Mouse (Mus musculus): ENCODE measurements around the gene Rnf130.

Rnf130 gene

DNA sequence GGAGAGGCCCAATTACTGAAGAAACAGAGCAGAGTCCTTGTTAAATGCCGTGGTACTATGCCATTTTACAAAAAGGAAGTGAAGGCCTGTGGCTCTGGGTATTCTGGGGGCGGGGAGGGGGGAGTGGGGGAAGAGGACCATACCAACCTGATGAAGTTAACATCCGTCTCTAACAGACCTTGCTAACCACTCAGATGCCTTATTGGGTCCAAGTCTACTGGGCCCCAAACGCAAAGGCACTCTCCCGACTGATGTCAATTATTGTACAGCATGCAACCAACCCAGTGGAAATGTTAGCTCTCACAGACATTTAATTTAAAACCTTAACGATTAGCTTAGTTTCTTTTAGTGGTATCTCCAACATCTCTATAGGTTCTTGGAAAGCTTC, 707 bp upstream of the Rnf130 start:
- no peak for DNase-seq (ENCODE audit: low spot score in 2 of 2)

DNA sequence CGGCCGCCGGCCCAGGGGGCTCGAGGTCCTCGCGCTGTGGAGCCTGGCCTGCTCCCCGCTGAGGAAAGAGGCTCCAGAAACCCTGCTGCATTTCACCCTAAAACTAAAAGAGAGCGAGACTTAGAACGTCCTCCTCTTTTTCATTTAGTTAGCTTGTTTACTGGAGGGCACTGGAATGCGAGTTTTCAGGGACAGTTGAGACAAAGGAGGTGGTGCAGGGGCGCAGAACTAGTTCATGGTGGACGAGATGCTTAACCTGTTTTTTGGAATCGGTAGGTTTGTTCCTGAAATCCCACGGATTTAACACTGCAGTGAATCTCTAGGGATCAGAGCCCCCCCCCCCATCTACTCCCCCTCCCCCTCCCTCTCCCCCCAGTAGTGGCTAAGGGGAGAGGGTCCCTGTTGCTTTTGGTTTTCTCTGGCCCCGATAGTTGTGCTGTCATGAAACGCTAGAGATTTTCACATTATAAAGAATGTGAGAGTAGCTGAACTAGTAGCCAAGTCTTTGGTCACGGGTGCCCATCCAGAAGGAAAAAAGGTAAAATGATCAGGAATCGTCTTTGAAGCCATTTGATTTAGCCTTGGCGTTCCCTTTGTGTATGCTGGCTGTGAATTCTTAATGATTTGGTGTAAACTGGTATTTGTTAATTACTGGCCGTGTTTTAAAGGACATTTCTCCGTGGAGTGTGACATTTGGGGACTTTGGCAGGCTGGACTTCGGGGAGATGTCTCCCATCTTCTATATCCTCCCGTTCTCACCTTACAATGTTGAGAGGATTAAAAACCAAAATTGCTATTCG, 775 bp downstream of the Rnf130 start:
- DNase-seq (ENCODE audit: low spot score in 2 of 2), result no peak

DNA sequence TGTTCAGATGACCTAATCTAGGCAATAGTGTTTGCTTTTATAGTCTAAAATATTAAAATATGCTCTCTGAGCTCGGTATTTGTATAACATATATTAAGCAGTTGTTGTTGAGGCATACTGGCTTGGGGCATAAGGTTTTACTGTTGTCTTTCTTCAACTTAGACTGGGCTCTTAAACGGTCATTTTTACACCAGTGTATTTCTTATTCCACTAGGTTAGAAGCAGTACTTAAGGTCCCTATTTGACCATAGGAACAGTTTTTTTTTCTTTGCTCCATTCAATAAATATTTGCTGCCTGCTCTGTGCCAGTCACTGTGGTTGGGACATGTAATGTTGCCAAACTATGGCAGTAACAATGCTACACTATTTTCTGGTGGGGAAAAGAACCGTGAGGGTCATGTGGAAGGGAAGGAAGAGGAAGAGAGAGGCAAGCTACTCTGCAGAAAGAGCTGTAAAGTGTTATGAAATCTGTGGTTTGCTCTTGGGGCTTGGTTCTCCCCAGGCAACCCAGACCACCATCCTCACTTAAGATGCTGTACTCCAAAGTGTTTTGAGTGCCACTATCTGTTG, 1.5 kb downstream of the Rnf130 start:
- DNase-seq (ENCODE audit: low spot score in 2 of 2), result no peak

DNA sequence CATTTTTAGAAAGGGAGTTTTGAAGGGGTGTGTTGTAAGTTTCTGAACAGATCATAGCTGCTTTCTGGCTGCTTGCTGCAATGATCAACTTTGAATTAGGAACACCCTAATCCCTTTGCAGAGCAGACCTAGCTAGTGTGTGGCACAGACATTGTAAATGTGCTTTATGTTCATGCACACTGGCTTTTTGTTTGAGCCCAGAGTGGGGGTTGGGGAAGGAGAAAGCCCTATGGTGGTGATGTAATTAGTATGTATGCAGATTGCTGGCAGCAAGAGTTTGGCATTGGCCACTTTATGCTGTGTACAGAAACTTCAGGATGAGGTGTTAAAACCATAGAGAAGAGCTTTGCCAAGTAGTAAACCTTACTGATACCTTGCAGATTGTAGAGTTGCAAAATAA, 3.3 kb downstream of the Rnf130 start:
- no peak for DNase-seq (ENCODE audit: low spot score in 2 of 2)

DNA sequence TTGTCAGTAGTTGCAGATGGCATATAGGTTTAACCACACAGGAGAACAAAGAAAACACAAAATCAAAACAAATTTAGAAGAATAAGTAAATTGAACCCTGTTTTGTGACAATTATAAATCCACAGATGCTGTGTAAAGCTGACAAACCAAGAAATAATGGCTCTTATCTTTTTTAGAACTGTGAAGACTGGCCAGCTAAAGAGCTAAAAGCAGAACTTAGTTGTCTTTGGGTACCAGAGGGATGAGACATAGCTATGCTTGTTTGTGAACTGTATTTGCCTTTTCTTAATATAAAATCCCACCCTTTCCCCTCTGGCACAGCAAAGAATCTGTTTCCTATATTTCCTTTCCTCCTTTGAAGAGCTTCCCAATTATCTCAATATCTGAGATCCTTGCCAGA, 9.0 kb downstream of the Rnf130 start:
- no peak for DNase-seq (ENCODE audit: low spot score in 2 of 2)

DNA sequence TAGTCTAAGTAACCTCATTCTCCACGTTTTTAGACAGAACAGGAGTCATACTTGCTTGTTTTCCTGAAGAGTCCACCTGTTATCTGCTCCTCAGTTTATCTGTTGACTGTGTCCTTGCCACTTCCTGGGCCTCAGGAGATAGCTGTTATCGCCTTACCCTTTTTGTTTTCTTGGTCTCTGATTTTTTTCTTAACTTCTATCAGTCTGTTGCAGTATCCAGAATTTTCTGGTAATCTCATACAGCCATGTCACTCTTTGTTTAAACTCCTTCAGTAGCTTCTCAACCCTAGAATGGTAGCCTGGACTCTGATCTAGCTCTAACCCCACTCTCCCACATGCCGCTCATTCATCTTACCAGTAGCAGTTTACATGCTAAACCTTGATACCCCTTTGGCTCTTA, 10.6 kb downstream of the Rnf130 start:
- no peak for DNase-seq (ENCODE audit: low spot score in 2 of 2)

DNA sequence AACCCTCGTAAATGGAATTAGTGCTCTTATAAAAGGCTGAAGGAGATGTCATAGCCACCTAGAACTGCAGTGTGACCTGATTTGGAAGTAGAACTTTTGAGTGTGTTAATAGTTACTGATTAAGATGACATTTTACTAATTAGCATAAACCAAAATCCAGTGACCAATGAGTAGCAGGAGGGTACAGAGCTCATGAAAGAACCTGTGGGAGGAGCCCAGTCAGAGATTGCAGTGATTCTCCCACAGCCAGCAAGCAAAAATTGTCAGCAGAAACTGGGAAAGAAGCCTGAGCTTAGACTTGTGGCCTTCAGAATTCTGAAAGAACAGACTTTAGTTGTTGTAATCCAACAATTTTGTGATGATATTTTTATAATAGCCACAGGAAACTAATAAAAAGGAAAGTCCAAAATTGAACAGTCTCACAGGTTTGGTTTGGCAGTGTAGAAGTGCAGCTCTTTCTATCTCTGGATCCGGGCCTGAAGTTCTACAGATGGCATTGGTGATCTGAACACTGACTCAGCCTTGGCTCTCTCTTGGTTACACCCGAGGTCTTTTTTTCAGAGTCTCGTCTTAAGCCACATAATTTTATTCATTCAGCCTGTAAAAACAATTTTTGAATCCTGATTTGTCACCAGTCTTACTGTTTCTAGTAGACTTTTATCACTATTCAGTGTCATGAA, 11.8 kb downstream of the Rnf130 start:
- no peak for DNase-seq (ENCODE audit: low spot score in 2 of 2)

DNA sequence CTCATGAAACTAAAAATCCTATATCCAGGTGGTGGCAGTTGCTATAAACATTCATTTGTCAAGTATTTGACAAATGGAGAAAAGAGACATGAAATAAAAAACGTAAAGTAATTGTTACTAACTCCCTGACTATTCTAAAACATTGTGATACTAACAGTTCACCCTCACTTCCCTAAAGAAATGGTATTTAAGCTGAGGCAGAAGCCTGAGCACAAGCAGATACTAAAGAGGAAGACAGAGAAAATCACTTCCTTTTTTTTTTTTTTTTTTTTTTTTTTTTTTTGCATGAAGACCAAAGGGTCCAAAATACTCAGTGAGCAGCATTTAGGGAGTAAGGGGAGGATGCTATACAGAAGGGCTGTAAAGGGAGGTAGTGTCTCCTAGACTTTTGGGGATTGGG, 13.6 kb downstream of the Rnf130 start:
- no peak for DNase-seq (ENCODE audit: low spot score in 2 of 2)

DNA sequence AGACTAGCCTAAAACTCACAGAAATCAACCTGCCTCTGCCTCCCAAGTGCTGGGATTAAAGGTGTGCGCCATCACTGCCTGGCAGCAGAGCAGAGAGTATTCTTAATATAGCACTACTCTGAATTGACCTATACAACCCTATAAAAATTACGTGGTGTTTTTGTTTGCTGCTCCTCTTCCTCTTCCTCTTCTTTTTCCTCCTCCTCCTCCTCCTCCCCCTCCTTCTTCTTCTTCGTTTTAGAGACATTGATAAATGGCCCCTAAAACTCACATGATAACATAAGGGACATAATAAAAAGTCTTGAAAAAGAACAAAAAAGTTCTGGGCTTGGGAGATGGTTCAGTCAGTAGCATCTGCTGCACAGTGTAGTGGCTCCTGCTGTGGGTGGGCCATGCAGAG, 16.0 kb downstream of the Rnf130 start:
- DNase-seq (ENCODE audit: low spot score in 2 of 2), result no peak

DNA sequence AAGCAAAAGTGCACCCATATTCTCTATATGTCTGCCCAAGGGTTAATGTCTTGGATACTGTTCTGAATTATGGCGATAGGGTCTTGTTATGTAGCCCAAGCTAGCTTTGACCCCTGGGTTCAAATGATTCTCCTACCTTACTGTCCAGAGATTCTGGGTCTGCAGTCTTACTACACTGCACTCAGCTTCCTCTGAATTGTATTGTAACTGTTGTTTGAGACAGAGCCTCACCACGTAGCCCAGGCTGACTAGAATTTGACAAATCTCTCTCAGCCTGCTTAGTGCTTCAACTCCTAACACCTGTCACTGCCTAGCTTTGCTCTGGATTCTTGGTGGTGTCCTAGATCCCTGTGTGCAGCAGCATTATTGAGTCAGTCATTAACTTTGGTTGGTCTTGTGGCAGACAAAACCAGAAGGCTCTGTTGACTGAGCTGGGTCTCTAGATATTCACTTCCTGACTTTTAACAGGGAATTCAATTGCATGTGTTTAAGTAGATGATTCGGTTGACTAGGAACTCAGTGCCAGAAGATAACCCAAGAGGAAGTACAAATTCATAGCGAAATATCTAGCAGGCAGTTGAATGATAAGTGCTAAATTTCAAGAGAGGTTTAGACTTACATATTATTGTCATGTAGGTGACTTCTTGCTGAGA, 17.3 kb downstream of the Rnf130 start:
- no peak for DNase-seq (ENCODE audit: low spot score in 2 of 2)

DNA sequence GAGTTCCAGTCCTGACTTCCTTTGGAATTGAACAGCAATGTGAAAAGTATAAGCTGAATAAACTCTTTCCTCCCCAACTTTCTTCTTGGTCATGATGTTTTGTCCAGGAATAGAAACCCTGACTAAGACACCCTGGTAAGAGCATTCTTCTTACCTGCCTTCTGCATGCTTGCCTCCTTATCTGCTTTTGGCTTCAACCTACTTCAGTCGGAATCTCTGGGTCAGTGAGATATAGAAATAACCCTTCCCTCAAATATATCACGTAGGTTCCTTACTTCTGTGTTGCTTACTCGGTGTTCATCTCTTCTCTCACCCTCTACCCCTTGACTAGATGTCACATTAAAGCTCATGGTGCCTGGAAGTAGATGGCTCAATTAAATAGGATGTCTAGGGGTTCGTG, 19.3 kb downstream of the Rnf130 start:
- DNase-seq (ENCODE audit: low spot score in 2 of 2), result no peak

DNA sequence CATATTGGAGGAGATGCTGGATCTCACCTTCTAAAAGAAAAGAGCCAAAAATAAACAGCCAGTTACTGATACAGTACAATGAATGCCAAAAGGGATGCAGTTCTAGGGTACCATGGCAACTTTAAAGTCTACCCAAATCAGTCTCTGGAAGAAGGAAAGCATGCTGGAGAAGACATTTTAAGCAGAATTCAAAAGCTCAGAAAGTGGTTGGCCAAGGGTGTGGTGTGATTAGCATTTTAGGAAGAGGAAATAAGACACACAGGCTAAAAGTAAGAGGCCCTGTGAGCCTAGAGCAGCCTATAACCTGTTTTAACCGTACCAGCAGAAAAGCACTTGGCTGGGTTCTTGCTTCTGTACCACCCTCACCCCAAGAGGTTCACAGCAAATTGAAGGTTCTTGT, 22.5 kb downstream of the Rnf130 start:
- DNase-seq (ENCODE audit: low spot score in 2 of 2), result no peak

DNA sequence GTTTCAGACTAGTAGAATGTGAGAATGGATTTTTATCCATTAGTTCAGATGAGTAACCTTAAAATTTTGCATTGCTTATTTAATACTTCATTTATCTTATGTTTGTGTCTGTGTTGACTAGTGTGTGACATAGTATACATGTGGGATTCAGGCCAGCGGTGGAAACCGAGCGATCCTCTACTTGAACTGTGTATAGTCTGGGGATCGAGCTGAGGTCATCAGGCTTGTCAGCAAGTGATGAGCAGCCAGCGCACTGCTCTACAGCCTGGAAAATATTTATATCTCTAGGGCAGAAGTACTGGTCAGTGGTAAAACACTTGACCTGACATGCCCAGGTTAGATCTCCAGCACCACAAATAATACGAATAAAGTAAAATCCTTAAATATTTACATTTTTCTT, 23.0 kb downstream of the Rnf130 start:
- no peak for DNase-seq (ENCODE audit: low spot score in 2 of 2)

DNA sequence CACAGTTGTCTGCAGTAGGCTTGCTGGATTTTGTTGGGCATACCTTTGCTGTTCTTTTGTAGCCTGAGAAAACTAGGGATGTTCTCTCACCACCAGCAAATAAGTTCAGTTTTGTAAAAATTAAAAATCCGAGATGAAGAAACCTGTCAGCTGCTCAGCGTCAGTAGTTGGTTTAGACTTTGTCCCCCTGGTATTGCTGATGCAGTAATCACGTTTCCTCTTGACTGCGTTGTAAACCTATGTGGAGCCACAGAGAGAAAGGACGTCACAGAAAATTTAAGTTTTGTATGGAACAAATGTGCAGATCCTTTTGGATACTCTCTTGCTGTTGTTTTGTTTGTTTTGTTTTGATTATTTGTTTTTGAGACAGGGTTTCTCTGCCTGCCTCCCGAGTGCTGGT, 25.2 kb downstream of the Rnf130 start:
- no peak for DNase-seq (ENCODE audit: low spot score in 2 of 2)

DNA sequence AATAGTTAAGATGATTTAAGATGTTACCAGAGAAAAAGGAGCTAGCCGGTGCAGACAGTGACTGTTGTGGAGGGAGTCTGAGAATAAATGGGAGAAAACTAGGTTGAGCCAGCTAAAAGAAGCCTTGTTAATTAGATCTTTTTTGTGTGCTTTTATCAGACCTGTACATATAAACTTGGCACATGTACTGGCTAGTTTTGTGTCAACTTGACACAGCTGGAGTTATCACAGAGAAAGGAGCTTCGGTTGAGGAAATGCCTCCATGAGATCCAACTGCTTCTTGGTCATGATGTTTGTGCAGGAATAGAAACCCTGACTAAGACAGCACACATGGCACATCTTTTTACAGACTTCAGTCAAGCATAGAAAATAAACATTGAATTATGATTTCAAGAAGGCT, 32.6 kb downstream of the Rnf130 start:
- DNase-seq (ENCODE audit: low spot score in 2 of 2), result no peak

DNA sequence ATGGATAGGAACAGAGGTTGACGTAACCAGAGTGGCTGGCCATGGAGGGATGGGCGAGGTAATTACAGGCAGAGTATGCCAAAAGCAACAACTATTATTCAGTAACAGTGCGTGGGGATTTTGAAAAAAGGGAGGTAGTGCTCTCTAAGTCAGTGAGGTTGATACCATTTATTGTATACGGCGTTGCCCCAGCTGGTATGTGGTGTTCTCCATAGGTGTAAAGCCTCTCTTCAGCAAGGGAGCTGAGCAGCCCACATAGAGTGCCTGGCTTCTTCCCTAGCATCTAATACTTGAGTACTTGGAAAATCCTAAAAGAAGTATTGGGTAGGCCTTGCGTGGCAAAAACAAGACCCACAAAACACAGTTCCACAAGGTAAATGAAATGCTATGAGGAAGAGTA, 33.1 kb downstream of the Rnf130 start:
- no peak for DNase-seq (ENCODE audit: low spot score in 2 of 2)

DNA sequence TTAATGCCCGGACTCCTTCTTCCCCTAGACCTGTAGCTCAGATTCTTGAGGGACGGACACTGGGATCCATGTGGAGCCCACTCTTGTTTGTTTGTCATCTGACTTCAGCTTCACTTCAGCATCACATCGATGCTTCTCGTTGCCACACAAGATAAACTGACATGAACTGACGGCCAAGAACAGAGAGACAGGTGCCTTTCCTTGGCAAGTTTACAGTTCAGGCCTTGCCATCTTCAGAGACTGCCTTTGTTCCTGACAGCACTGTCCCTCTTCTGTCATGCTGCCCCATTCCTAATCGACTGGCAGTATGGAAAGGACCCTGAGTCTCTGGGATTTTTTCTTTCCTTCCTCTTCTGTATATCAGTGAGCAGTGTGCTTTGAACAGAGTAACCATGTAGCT, 33.9 kb downstream of the Rnf130 start:
- no peak for DNase-seq (ENCODE audit: low spot score in 2 of 2)

DNA sequence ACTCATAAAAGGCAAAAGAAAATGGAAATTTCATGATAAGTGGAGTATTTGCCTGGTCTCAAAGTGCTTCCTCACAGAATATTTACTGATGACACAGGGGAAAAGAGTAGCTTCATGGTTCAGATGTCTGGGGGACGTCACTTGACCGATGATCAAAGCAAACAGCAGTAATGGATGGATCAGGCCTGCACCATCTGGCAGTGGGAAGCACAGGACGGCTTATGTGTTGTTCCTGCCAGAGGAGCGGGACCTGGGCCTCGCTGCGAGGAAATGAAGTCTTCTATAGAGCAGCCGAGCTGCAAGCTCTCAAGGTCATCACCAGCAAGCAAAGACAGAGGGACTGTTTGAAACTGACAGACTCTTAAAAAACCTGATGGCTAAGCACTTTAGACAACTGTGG, 37.0 kb downstream of the Rnf130 start:
- no peak for DNase-seq (ENCODE audit: low spot score in 2 of 2)

DNA sequence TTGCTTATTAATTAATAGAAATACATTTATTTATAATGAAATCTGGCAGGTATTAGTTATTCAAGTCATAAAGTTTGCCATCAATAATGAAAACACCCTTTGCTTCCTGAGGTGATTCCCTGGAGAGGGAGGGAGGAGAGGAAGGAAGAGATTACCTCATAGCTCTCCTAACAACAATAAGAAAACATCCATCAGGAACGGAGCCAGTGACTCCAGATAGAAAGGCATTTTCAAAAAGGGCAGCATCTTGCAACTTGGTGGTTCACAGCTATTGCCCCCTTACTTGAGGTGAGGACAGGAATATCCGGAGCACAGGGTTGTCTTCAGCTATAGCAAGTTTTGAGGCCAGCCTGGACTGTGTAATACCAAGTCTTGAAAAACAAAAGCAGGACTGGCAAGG, 40.9 kb downstream of the Rnf130 start:
- no peak for DNase-seq (ENCODE audit: low spot score in 2 of 2)

DNA sequence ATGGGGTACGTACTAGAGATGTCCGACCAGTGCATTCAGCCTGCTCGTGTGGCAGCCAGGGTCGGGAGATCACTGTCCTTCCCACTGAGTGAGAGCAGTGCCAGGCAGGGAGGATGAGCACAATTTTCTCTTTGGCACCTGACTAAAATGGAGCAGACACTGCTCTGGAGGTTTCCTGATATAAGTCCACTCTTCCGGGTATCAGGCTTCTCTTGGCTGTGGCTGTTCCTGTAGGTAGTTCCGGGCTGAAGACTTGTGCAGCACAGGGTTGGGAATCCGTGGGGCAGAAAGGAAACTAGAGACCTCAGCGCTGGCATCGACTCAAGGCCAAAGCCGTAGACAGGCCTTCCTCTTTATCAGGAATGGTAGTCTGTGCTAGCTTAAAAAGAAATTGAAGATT, 48.7 kb downstream of the Rnf130 start:
- DNase-seq (ENCODE audit: low spot score in 2 of 2), result no peak

DNA sequence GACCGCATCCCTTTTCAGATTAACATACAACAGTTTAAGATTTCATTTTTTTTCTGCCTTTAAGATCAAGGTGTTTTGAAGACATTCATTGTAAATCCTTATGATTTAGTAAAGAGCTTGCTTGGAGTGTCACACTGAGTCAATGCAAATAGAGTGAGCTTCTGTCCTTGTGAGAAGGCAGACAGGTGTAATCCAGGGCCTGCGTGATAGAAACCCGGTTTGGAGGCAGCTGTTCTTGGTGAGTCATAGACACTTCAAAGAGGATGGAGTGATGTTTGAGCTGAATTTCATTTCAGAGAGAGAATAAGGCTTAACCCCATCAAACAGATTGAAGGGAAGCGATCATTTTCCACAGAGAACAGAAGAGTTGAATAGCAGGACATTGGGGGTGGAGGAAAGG, 51.6 kb downstream of the Rnf130 start:
- no peak for DNase-seq (ENCODE audit: low spot score in 2 of 2)

DNA sequence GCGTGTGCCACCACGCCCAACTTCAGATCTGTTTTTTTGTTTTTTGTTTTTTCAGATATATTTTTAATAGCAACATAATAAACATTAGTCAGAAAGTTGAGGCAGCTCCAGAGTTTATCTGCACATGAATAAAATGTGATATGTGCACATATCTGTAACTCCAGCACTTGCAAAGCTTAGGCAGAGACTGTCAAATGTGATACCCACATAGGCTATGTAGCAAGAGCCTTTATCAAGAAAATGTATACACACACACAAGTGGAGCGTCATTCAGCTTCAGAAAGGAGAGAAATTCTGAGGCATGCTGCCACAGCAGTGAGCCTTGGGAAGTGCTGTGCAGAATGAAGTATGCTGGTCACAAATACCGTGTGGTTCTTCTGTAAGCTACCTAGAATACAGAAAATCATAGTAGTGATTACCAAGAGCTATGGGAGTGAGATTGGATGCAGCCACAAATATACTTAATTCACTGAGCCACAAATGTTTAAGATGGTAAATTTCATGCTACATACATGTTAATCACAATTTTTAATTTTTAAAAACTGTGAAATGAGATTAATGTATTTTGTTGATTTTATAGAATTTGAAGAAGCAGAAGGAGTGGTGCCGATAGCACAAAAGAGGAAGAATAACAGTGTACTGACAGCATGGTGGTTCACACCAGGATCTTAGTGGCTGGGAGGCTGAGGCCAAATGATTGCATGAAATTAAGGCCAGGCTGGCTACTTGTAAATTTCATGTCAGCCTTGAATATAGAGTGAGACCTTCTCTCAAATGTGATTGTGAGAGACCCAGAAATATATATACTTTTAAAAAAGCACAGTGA, 56.4 kb downstream of the Rnf130 start:
- no peak for DNase-seq (ENCODE audit: low spot score in 2 of 2)
